Mouse (Mus musculus) telencephalon, adult 2 months (tissue): ENCODE data around the gene Magea3.
"Not testable (repeated sequence)": the region's sequence is repeated elsewhere in the genome, so short reads cannot be mapped to it uniquely, and the experiment has no call there.

Experiments
- DNase-seq: peaks from one replicate; pipeline ENCODE4 v3.0.0-alpha.2; 2011; ENCODE audit warnings: low read depth, low spot score

Magea3 gene

GRCm38 (mm10) chrX:154949405-154949804, at the start of gene Magea3:
TSS of gene Magea3 (minus strand) at chrX:154949505.
- not testable (repeated sequence) for DNase-seq

GRCm38 (mm10) chrX:154995750-154996149, 46.4 kb upstream of the Magea3 start, which contains the start of gene Magea8:
TSS of gene Magea8 (minus strand) at chrX:154995850.
- not testable (repeated sequence) for DNase-seq

DNA sequence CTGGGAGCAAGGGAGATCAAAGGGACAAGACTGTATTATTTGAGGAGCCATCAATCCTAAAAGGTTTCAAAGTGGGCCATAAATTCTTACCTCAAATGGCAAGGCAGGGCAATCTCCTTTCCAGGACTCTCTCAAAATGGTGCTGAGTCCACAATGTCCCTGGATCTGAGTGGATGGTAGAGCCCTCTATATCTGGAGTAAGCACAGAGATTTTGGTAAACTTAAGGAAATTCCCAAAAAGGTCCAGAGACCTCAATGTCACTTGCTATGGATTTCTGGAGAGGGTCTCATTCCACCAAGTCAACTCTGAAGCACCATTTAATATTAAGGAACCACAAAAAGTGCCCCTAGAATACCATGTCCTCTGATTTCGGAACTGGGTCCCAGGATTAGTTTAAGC, 13.4 kb downstream of the Magea3 start, which contains the start of gene Magea6:
Gene Magea6, minus strand, starts transcription at position 101 of the 400 bp plus-strand sequence.
- DNase-seq: not testable (repeated sequence)
